Mouse (Mus musculus) hindbrain, embryonic 16.5 days (tissue): ENCODE measurements at regions not wholly inside any gene's neighbourhood (a gene's known extent, or its start where the extent isn't known, plus 50 kb on each side); places are given as distances from the start of the nearest gene placed in this dataset.

ENCODE experiments used
- ATAC-seq: fragments of 200-750 bp; cut with Nextera tagmentation; 2 replicates; pipeline ENCODE4 v1.8.0; 2017; ENCODE audit warnings: moderate TSS enrichment, moderate library complexity
- H3K27ac ChIP-seq: fragments of 300-500 bp; sonication (generic); 2 replicates; pipeline ENCODE4 v1.5.1; 2014; ENCODE audit warnings: low read depth, mild to moderate bottlenecking, control low read depth, low read length, moderate library complexity
- H3K27me3 ChIP-seq: fragments of 300-500 bp; sonication (generic); replicated peaks from 2 replicates; pipeline ENCODE4 v1.6.1; 2014; ENCODE audit warnings: low read length; ENCODE audit not compliant: control insufficient read depth, insufficient read depth
- H3K36me3 ChIP-seq: fragments of 300-500 bp; sonication (generic); 2 replicates; pipeline ENCODE4 v1.6.1; 2014; ENCODE audit warnings: mild to moderate bottlenecking, low read length, moderate library complexity, mixed read lengths; ENCODE audit not compliant: control insufficient read depth, insufficient read depth
- H3K4me1 ChIP-seq: fragments of 300-500 bp; sonication (generic); 2 replicates; pipeline ENCODE4 v1.6.1; 2014; ENCODE audit warnings: low read depth, low read length; ENCODE audit not compliant: control insufficient read depth, insufficient read depth
- H3K4me2 ChIP-seq: fragments of 300-500 bp; sonication (generic); 2 replicates; pipeline ENCODE4 v1.6.1; 2014; ENCODE audit warnings: mild to moderate bottlenecking, low read length, control low read depth, moderate library complexity
- H3K4me3 ChIP-seq: fragments of 300-500 bp; sonication (generic); 2 replicates; pipeline ENCODE4 v1.5.1; 2014; ENCODE audit warnings: mild to moderate bottlenecking, low read length, control low read depth, moderate library complexity
- H3K9ac ChIP-seq: fragments of 300-500 bp; sonication (generic); 2 replicates; pipeline ENCODE4 v1.6.1; 2014; ENCODE audit warnings: low read depth, mild to moderate bottlenecking, control low read depth, low read length, moderate library complexity
- H3K9me3 ChIP-seq: fragments of 300-500 bp; sonication (generic); 2 replicates; pipeline ENCODE4 v1.6.1; 2014; ENCODE audit warnings: mild to moderate bottlenecking, low read length, moderate library complexity; ENCODE audit not compliant: control insufficient read depth
- WGBS: fragments of 180-500 bp; shearing (Covaris S2); extraction: QIAGEN DNeasy Blood & Tissue Kit; methylation state at CpG from one replicate; pipeline ENCODE4 v1.1.7; 2014; 5-methylcytosine and 5-hydroxymethylcytosine counted together

DNA sequence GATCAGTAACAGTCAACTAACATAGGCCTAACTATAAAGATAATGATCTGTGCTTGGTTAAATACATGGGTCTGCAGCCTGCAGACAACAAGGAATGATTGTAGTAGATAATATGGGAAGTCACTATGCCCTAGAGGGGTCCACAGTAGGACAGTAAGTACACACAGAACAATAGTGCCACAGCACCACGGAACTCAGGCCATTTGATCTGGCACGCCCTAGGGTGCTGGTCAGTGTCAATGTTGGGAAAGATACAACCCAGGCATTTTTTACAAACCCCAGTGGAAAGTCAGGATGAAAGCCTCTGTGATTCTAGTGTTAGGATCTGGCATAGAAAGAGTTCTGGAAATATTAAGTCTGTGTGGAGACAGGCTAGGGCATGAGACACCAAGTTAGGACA, 144.4 kb downstream of the Adamts15 start:
- Histone ChIP-seq H3K36me3 (no peaks in the 10 kb centered on the region), H3K4me2 (no peak overlapping the region), H3K4me3 (no peak overlapping the region), H3K4me1 (no peaks in the 10 kb centered on the region), H3K9ac (no peak overlapping the region), H3K9me3 (no peaks in the 10 kb centered on the region), H3K27ac (no peak overlapping the region), H3K27me3 (no peaks in the 10 kb centered on the region)
- 90% methylated on average over 2 of the region's 2 CpGs for WGBS
- ATAC-seq = no peak

DNA sequence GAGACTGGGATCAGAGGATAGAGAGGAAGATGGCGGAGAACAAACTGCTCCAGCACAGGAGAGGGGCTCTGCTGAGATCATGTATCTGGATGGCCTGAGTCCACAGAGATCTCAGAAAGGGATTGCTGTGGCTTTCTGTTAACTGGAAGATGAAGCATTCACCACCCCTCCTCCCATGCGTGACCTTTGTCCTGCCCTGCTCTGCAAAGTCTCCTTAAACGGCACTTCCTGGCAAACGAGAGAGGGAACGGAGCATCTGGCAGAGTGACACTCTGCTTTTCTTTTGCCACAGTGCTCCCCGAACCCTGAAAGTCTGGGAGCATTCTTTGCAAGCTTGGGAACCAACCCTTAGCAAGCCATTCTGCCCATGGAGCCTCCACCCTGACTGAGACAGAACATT, 147.1 kb downstream of the Adamts15 start:
- no peak for ATAC-seq
- Histone ChIP-seq H3K9me3 (no peaks in the 10 kb centered on the region), H3K27me3 (no peaks in the 10 kb centered on the region), H3K9ac (no peak overlapping the region), H3K36me3 (no peaks in the 10 kb centered on the region), H3K27ac (no peak overlapping the region), H3K4me3 (no peak overlapping the region), H3K4me1 (no peaks in the 10 kb centered on the region), H3K4me2 (no peak overlapping the region)
- WGBS = 61% methylated on average over 6 of the region's 6 CpGs

- no peak for ATAC-seq
- 74% methylated on average over 3 of the region's 3 CpGs for WGBS
- no peaks in the 10 kb centered on the region for H3K9me3 ChIP-seq
- no peak overlapping the region for H3K9ac ChIP-seq
- H3K4me1 ChIP-seq = no peaks in the 10 kb centered on the region
- H3K4me3 ChIP-seq = no peak overlapping the region
- no peak overlapping the region for H3K4me2 ChIP-seq
- no peaks in the 10 kb centered on the region for H3K27me3 ChIP-seq
- no peak overlapping the region for H3K27ac ChIP-seq
- no peaks in the 10 kb centered on the region for H3K36me3 ChIP-seq
Observed at GRCm38 (mm10) chr9:30772456-30772855, 149.8 kb downstream of the Adamts15 start.

- 76% methylated on average over 8 of the region's 8 CpGs for WGBS
- no peak overlapping the region for H3K9ac ChIP-seq
- no peaks in the 10 kb centered on the region for H3K27me3 ChIP-seq
- H3K27ac ChIP-seq = no peak overlapping the region
- H3K4me2 ChIP-seq = no peak overlapping the region
- no peaks in the 10 kb centered on the region for H3K36me3 ChIP-seq
- no peaks in the 10 kb centered on the region; the same call in 1 of the 2 replicates for H3K9me3 ChIP-seq
- no peaks in the 10 kb centered on the region for H3K4me1 ChIP-seq
- ATAC-seq = no peak
- no peak overlapping the region for H3K4me3 ChIP-seq
Observed at GRCm38 (mm10) chr9:30770436-30771173, 151.6 kb downstream of the Adamts15 start.

DNA sequence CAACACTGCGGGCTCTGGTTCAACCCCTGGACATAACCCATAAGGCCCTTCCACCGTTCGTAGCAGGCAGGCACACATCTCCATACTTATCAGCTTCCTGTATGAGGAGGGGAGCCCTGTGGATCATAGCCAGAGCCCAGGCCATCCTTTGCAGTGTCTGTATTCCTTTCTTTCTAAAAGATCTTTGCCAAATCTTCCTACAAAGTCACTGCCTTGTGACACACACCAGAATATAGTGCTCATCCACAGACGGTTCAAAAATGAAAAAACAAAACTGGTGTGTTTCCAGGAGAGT, 152.9 kb downstream of the Adamts15 start:
- no peak overlapping the region for H3K27ac ChIP-seq
- H3K27me3 ChIP-seq = no peaks in the 10 kb centered on the region
- no peak for ATAC-seq
- H3K4me1 ChIP-seq = no peaks in the 10 kb centered on the region
- H3K9me3 ChIP-seq = no peaks in the 10 kb centered on the region; the same call in 1 of the 2 replicates
- H3K36me3 ChIP-seq = no peaks in the 10 kb centered on the region
- H3K9ac ChIP-seq = no peak overlapping the region
- H3K4me2 ChIP-seq = no peak overlapping the region
- WGBS = 83% methylated on average over 4 of the region's 4 CpGs
- no peak overlapping the region for H3K4me3 ChIP-seq

DNA sequence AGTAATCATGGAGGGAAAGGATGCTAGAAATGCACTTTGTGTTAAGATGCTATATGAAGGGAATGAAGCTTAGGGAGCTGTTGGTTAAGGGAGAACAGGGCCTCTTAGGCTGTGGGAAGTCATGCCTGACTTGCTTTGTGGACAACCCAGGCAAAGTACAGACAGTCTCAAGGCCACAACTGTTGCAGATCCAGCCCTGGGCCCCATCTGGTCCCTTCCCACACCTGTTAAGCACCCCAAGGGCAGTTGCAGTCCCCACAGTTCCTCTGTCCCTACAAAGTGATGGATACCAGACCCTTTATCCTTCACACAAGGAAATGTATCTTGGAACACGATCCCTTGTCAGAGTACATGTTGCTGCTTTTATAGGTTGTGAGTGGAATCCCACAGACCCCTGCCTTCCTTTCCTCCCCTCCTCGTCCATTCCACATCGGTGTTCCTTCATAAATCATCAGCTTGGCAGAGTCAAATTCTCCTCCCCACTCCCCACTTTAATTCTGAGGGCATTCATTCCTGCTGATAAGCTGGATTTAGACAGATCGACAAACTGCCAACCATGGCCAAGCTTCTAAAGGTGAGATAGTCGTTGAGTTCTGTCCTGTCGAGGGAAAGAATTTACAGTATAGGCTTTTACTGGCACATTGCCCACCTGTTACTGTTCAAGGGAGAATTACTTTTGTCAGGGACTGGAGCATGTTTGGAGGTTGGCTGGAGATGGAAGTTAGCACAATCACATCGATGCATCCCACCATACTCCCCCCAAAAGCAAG, 153.4 kb downstream of the Adamts15 start:
- WGBS = 79% methylated on average over 7 of the region's 7 CpGs
- ATAC-seq = no peak
- no peaks in the 10 kb centered on the region for H3K36me3 ChIP-seq
- no peaks in the 10 kb centered on the region for H3K4me1 ChIP-seq
- no peak overlapping the region for H3K4me3 ChIP-seq
- H3K4me2 ChIP-seq = no peak overlapping the region
- H3K9ac ChIP-seq = no peak overlapping the region
- H3K27ac ChIP-seq = no peak overlapping the region
- no peaks in the 10 kb centered on the region; the same call in 1 of the 2 replicates for H3K9me3 ChIP-seq
- H3K27me3 ChIP-seq = no peaks in the 10 kb centered on the region

DNA sequence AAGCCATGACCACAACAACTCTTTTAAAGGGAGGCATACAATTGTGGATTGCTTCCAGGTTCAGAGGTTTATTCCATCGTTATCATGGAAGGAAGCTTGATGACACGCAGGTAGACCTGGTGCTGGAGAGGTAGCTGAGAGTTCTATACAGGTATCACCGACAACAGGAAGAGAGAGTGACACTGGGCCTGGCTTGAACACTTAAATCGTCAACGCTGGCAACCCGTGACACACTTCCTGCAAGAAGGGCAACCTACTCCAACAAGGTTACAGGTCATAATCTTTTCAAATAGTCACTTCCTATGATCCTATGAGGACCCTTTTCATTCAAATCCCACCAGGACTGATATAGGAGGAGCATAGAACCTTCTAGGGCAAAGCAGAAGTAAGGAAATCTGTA, 155.6 kb downstream of the Adamts15 start:
- H3K4me3 ChIP-seq = no peak overlapping the region
- no peak overlapping the region for H3K27ac ChIP-seq
- H3K4me2 ChIP-seq = no peak overlapping the region
- no peaks in the 10 kb centered on the region for H3K4me1 ChIP-seq
- ATAC-seq = no peak
- H3K9ac ChIP-seq = no peak overlapping the region
- WGBS = 92% methylated on average over 6 of the region's 6 CpGs
- peaks cover 2% of the 10 kb centered on the region; the same call in 1 of the 2 replicates for H3K9me3 ChIP-seq
- no peaks in the 10 kb centered on the region for H3K27me3 ChIP-seq
- H3K36me3 ChIP-seq = no peaks in the 10 kb centered on the region

GRCm38 (mm10) chr9:30766171-30766570, 156.1 kb downstream of the Adamts15 start:
- Histone ChIP-seq H3K9me3 (peaks cover 2% of the 10 kb centered on the region; the same call in 1 of the 2 replicates), H3K36me3 (no peaks in the 10 kb centered on the region)
- no peak for ATAC-seq

GRCm38 (mm10) chr9:30765017-30765569, 157.2 kb downstream of the Adamts15 start:
- Histone ChIP-seq H3K4me1 (no peaks in the 10 kb centered on the region), H3K9ac (no peak overlapping the region), H3K4me3 (no peak overlapping the region), H3K27ac (no peak overlapping the region), H3K9me3 (peaks cover 2% of the 10 kb centered on the region; the same call in 1 of the 2 replicates), H3K36me3 (no peaks in the 10 kb centered on the region), H3K27me3 (no peaks in the 10 kb centered on the region), H3K4me2 (no peak overlapping the region)
- no peak for ATAC-seq
- 79% methylated on average over 7 of the region's 7 CpGs for WGBS

More at GRCm38 (mm10) chr9:30766171-30766570, 156.1 kb downstream of the Adamts15 start:
- Histone ChIP-seq H3K4me2 (no peak overlapping the region), H3K9ac (no peak overlapping the region), H3K27me3 (no peaks in the 10 kb centered on the region), H3K4me1 (no peaks in the 10 kb centered on the region), H3K4me3 (no peak overlapping the region), H3K27ac (no peak overlapping the region)
- 63% methylated on average over 3 of the region's 3 CpGs for WGBS
